Mouse (Mus musculus): ENCODE results near the gene Eftud2.
A peak's percentile ranks its signal among the peaks of the same experiment; 100 is the strongest.

The Eftud2 gene

GRCm38 (mm10) chr11:102874801-102875334, 5.9 kb downstream of the Eftud2 start:
- peak; percentile 89 for DNase-seq

DNA sequence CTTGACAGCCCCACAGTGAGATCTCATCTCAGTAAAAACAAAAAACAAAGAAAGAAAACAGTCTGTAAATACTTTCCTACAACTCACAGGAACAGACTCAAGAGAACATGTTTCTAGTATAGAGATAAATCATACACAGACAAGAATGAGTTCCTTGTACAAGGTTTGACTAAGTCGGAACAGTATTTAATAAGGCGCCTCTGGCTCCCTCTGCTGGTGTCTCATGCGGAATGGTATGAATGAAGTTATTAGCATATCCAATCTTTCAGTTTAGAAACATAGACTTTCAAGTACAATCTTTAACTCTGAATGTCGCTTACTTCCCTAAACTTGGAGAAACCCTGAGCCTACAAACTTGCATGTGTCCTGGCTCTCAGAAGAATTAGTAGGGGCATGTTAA, 16.5 kb downstream of the Eftud2 start:
- peak; percentile 45 for DNase-seq

DNA sequence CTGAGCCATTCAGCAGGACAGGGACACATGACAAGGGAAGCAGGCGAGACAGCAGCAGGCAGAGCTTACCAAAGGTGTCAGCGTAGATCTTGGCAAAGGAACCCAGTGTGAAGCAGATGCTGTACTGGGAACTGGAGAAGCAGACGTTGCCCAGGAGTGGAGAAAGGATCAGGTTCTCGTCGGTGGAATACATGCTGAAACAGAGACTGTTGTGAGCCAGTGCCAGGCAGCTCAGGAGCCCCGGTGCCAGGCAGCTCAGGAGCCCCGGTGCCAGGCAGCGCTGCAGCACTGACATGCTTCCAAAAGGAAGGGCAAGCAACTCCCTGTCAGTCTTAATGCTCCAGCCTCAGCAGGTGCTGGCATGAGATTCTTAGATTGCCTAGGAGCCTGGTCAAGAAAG, 20.9 kb downstream of the Eftud2 start:
- DNase-seq = peak; percentile 48

- peak; percentile 22 for DNase-seq
These were observed 21.8 kb downstream of the Eftud2 start for GRCm38 (mm10) chr11:102858951-102859350.

DNA sequence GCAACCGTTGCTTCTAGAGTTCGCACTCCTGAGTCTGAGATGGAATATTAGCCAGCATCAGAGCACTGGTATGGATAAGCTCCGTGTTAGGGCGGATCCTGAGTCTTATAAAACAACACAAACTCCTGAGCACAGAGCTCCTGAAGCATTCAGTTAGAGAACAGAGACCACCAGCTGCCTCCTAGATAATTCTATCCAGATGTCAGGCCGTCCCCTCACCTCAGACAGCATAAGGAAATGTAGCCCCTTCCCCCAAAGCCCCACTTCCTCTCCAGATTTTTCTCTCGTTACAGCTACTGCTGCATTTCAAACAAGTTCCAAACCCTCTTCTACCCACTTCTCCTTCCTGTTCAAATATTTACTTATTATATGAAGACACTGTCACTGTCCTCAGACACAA, 24.8 kb downstream of the Eftud2 start:
- no peak for DNase-seq

DNA sequence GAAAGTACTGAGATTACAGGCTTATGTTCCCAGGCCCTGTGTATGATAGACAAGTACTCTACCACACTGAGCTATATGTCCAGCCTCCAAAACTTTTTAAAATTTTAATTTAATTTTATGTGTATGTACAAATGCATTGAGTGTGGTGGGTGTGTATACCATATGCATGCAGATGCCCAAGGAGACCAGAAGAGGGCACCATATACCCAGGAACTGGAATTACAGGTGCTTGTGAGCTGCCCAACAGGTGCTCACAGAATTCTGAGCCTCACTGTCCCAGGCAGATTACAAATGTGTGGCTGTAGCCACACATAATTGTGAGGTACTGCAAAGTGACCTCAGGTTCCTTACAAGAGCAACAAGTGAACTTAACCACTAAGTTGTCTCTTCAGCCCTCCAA, 27.0 kb downstream of the Eftud2 start:
- DNase-seq = no peak

GRCm38 (mm10) chr11:102851883-102852282, 28.9 kb downstream of the Eftud2 start:
- no peak for DNase-seq

- DNase-seq = no peak
These were observed 34.9 kb downstream of the Eftud2 start for GRCm38 (mm10) chr11:102845926-102846325.

- no peak for DNase-seq
These were observed 42.1 kb downstream of the Eftud2 start for GRCm38 (mm10) chr11:102838616-102839150.

- DNase-seq = no peak
These were observed 42.7 kb downstream of the Eftud2 start for GRCm38 (mm10) chr11:102838126-102838525.

- no peak for DNase-seq
These were observed 43.4 kb downstream of the Eftud2 start for GRCm38 (mm10) chr11:102837385-102837784.

GRCm38 (mm10) chr11:102836146-102836545, 44.6 kb downstream of the Eftud2 start:
- DNase-seq = no peak

- no peak for DNase-seq
These were observed 45.2 kb downstream of the Eftud2 start, which contains the start of gene Higd1b for GRCm38 (mm10) chr11:102835549-102835948. Higd1b (plus strand) TSS chr11:102835849.

DNA sequence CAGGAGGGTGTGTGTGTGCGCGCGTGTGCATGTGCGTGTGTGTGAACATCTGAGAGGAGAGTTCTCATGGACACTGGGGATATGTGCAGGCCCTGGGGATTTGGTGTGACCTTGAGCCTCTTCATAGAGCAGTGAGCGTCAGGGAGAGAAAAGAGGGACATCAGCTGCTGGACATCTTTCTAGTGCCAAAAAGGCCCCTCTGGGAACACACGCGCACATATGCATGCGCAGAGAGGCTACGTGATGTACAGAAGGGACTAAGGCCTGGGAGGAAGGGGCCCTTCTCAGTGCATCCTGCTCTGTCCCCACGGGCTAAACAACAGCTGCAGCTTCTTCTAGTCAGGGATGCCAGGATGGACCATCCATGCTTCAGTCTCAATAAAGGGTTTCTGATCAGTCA, 46.6 kb downstream of the Eftud2 start:
- no peak for DNase-seq

GRCm38 (mm10) chr11:102832700-102833297, 48.0 kb downstream of the Eftud2 start:
- DNase-seq = no peak

GRCm38 (mm10) chr11:102830276-102830675, 50.5 kb downstream of the Eftud2 start:
- DNase-seq = no peak

- DNase-seq = no peak
These were observed 53.7 kb downstream of the Eftud2 start for GRCm38 (mm10) chr11:102827097-102827496.

DNA sequence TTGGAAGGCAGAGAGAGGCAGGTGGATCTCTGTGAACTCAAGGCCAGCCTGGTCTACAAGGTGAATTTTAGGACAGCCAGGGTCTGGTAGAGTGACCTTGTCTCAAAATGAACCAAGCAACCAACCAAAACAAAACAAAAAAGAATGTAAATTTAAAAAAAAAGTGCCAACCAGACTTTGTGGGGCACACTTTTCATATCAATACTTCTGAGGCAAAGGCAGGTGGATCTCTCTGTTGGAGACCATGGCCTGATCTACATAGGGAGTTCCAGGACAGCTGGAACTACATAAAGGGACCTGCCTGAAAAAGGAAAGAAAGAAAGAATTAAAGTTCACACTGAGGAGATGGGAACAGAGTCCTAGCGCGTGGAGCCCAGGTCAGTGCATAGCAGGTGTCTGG, 54.3 kb downstream of the Eftud2 start:
- DNase-seq = no peak

DNA sequence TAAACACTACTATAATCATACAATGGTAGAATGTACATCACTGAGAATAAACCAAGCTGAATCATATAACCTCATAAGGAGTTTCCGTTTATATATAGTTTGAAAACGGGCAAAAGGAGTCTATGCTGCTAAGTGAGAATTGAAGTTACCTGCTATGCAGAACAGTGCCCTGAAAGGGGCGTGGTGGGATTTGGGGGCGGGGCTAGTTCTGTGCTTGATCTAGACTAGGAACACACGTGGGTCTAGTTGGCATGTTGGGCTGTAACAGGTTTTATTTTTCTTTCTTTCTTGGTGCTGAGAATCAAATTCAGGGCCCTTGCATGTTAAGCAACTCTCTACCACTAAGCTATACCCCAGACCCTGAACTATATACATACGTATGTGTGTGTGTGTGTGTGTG, 59.6 kb downstream of the Eftud2 start:
- DNase-seq = no peak

- DNase-seq = no peak
These were observed 60.4 kb downstream of the Eftud2 start for GRCm38 (mm10) chr11:102820432-102820831.

DNA sequence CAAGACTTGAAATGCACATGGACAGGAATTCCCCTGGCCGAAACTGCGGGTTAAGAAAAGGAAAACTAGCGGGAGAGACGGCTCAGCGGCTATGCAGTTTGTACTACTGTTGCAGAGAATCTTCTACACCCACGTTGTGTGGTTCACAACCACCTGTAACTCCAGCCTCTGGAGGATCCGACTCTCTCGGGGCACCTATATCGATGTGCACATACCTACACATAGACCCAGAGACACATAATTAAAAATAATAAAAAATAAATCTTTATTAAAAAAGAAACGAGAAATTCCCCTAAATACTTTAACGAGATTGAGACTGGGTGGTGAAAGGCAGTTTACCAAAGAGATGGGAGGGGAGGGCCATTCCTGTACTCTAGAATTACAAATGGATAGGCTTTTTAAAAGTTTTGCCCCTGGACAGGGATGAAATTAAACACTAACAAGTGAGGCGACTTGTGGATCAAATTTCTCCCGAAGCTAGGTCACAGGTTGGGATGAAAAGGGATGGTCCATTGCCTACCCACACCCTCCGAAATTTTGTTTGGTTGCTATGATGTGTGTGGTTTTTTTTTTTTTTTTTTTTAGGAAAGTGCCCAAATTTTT, 60.9 kb downstream of the Eftud2 start:
- DNase-seq = no peak

DNA sequence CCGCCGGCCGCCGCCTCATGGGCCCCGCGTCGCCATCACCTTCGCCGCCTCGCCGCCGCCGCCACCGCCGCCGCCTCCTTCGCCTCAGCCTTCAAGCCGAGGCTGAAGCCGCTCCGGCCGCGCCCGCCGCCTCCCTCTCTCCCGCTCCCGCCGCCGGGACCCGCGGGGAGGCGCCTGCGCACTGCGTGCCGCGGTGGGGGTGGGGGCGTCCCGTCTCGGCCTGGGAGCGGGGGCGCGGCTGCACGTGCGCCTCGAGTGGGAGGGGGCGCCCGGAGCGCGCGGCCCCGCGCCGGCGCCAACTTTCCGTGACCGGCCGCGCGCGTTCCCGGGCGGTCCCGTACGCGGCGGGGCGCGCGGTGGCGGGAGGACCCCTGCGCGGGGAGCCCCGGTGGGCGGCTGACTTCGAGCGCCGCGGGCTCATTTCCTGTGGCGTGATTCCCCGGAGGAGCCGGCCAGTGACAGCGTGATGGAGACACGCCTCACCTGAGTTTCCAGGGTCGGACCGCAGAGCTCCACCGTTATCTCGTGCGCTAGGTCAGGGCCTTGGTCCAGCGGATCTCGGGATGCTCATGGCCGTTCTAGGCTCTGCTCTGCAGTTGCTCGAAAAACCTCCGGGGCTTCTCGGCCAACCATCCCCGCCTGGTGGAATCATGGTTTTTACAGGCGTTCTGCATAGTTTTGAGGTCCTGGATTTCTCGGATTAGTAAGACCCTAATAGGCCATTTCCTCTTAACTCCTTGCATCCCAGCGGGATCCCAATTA, 61.6 kb downstream of the Eftud2 start, which contains the start of gene Gjc1:
Gene Gjc1 (minus strand): TSS at position 680 of the 762 bp plus-strand sequence.
- DNase-seq = no peak
